Mouse (Mus musculus) liver, embryonic 14.5 days (tissue): ENCODE measurements at regions not wholly inside any gene's neighbourhood (a gene's known extent, or its start where the extent isn't known, plus 50 kb on each side); places are given as distances from the start of the nearest gene placed in this dataset.

Experiments used
- CTCF ChIP-seq: IDR thresholded peaks from 2 replicates; pipeline ENCODE4 v1.5.1; 2016; ENCODE audit warnings: antibody characterized with exemption, low read depth, control low read depth
- EP300 ChIP-seq: IDR thresholded peaks from 2 replicates; pipeline ENCODE4 v1.6.1; 2016; ENCODE audit warnings: antibody characterized with exemption, low read depth

DNA sequence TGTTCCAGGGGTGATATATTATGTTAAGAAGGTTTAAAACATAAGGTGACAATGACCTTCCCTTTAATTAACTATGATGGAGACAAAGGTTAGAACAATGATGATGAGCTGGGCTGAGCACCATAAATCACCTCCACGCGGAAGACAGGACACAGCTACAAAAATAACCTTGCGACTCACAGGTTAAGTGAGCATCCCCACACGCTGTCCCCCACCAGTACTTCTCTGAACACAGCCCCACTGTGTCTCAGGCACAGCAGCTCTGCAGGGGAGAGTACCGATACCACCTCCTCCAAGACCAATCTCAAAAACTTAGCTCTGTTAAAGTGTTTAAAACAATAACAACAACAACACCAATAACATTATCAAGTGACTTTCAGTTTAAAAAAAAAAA is 307.7 kb upstream of the Adamts16 start:
- TF ChIP-seq CTCF: no peak
- no peak for TF ChIP-seq EP300
